Mouse (Mus musculus) CD4-positive naive resting alpha-beta T cell, adult 76 days (primary cell): Measurements from ENCODE around the gene Olfr1366. TPM values are rescaled to one million over a fixed set of nuclear protein-coding genes. Genes with fewer than 3 reads are reported as not detected.

Source experiments
- total RNA-seq: library from RNA; stranded (reverse); gene quantifications from one replicate; pipeline ENCODE4 v1.2.4, GENCODE M21; 2023

The Olfr1366 gene
- not detected for total RNA-seq

GRCm38 (mm10) chr13:21542708-21543107, at the start of gene Olfr1366:
Olfr1366 (minus strand) TSS chr13:21542808.

DNA sequence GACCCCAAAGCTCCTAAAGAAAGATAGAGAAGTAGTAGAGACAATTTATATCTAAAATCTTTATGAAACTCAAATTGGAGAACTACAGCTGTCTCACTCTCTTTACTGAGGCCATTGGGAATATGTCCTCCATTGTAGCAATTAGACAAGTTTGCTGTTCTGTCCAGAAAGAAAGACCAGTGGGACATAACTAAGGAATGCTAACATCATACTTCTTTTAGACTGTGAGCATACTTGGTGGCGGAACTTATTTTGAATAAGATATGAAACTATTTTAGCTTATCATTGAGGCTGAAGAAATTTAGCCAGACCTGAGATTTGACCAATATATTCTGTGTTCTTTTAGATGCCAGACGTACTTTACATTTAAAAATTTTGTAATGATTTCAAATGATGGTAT, 39.1 kb upstream of the Olfr1366 start, which contains the start of gene Olfr1364:
Gene Olfr1364, minus strand, starts transcription at position 101 of the 400 bp plus-strand sequence.

GRCm38 (mm10) chr13:21559793-21560192, 17.2 kb upstream of the Olfr1366 start, which contains the start of gene Olfr1535:
Olfr1535 (minus strand) TSS chr13:21559893.

GRCm38 (mm10) chr13:21530781-21531201, 11.8 kb downstream of the Olfr1366 start, which contains the start of gene Zkscan8:
Zkscan8 (minus strand) TSS chr13:21531120.

DNA sequence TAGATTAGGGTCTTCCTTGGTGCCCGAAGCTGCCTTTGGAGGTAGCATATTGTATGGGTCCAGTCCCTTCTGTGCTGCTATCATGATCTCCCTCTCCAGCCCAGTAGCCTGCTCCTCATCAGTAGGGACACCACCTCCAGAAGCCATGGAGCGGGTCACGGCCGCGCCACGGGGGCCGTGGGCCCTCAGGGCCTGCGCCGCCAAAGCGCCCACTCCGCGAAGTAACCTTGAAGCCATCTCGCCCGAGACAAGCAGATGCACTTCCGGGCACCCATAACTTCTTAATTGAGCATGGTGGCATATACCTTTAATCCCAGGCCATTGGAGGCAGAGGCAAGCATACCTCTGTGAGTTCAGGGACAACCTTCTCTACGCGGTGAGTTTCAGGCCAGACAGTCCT, 41.4 kb downstream of the Olfr1366 start, which contains the start of gene Gm11273:
Gene Gm11273, minus strand, starts transcription at position 237 of the 400 bp plus-strand sequence.

DNA sequence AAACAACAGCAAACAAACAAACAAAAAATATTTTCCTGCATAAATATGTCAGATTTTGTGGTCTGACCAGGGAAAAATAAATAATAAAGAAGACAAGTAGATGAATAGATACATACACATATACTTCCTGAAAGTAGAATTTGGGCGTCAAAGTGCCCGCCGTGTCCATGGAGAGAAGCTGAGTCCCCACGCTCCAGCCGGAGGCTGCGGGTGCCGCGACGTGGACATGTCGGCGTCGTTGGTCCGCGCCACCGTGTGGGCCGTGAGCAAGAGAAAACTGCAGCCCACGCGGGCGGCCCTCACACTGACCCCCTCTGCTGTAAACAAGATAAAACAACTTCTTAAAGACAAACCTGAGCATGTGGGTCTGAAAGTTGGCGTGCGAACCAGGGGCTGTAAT, 47.5 kb downstream of the Olfr1366 start, which contains the start of gene AK157302:
Gene AK157302, plus strand, starts transcription at position 144 of the 400 bp plus-strand sequence.

Other genes starting within 250 kb of the Olfr1366 start
- gene Gpx6, start 230.7 kb downstream of the Olfr1366 start, total RNA-seq: not detected
- not detected for gene Olfr1367, start 195.9 kb downstream of the Olfr1366 start, total RNA-seq
- gene Zscan12, start 180.0 kb downstream of the Olfr1366 start, total RNA-seq: 5.4 TPM
- gene Zkscan3, start 140.1 kb downstream of the Olfr1366 start, total RNA-seq: 47.9 TPM
- 0.38 TPM for gene Pgbd1, start 101.8 kb downstream of the Olfr1366 start, total RNA-seq
- 48.0 TPM for gene Zscan26, start 89.1 kb downstream of the Olfr1366 start, total RNA-seq
- gene Nkapl, start 74.3 kb downstream of the Olfr1366 start, total RNA-seq: not detected
- not detected for gene Zkscan4, start 63.9 kb downstream of the Olfr1366 start, total RNA-seq
- gene Gm10065, start 63.4 kb downstream of the Olfr1366 start, total RNA-seq: not detected
- gene AK157302, start 47.6 kb downstream of the Olfr1366 start, total RNA-seq: 3.8 TPM
- gene Gm11273, start 41.4 kb downstream of the Olfr1366 start, total RNA-seq: 15.9 TPM
- gene Zkscan8, start 11.7 kb downstream of the Olfr1366 start, total RNA-seq: 8.9 TPM
- gene Olfr1535, start 17.1 kb upstream of the Olfr1366 start, total RNA-seq: not detected
- gene Olfr1364, start 39.0 kb upstream of the Olfr1366 start, total RNA-seq: not detected
- not detected for gene Olfr1362, start 71.2 kb upstream of the Olfr1366 start, total RNA-seq
- not detected for gene Olfr11, start 99.7 kb upstream of the Olfr1366 start, total RNA-seq
- gene Olfr1361, start 120.6 kb upstream of the Olfr1366 start, total RNA-seq: not detected
- not detected for gene Olfr1360, start 134.6 kb upstream of the Olfr1366 start, total RNA-seq
- gene Olfr1359, start 155.3 kb upstream of the Olfr1366 start, total RNA-seq: not detected
- 38.5 TPM for gene Hist1h2bl, start 173.3 kb upstream of the Olfr1366 start, total RNA-seq
- gene Hist1h2ai, start 173.6 kb upstream of the Olfr1366 start, total RNA-seq: 23.2 TPM
- gene Hist1h3h, start 174.9 kb upstream of the Olfr1366 start, total RNA-seq: 51.3 TPM
- 9.1 TPM for gene Hist1h2bm, start 179.2 kb upstream of the Olfr1366 start, total RNA-seq
- gene Hist1h4j, start 192.3 kb upstream of the Olfr1366 start, total RNA-seq: 8.5 TPM
- 192 TPM for gene Hist1h4k, start 207.7 kb upstream of the Olfr1366 start, total RNA-seq
- 29.1 TPM for gene Hist1h2ak, start 211.0 kb upstream of the Olfr1366 start, total RNA-seq
- 72.0 TPM for gene Hist1h2bn, start 211.3 kb upstream of the Olfr1366 start, total RNA-seq
- gene Hist1h1b, start 237.8 kb upstream of the Olfr1366 start, total RNA-seq: 15.4 TPM
- gene Hist1h3i, start 240.6 kb upstream of the Olfr1366 start, total RNA-seq: 103 TPM
- gene Hist1h2an, start 244.4 kb upstream of the Olfr1366 start, total RNA-seq: 12.5 TPM
- gene Hist1h2bp, start 244.7 kb upstream of the Olfr1366 start, total RNA-seq: 14.0 TPM